Mouse (Mus musculus) kidney, embryonic 14.5 days (tissue): ENCODE results near the gene Fmo5. TPM values are rescaled to one million over a fixed set of nuclear protein-coding genes. Genes with fewer than 3 reads are reported as not detected.

Source experiments
- ATAC-seq: fragments of 200-750 bp; cut with Nextera tagmentation; 2 replicates; pipeline ENCODE4 v1.8.0; 2017; ENCODE audit warnings: moderate number of reproducible peaks, mild to moderate bottlenecking, moderate TSS enrichment, moderate library complexity; ENCODE audit not compliant: low FRiP score, low TSS enrichment
- H3K27ac ChIP-seq: fragments of 300-500 bp; sonication (generic); 2 replicates; pipeline ENCODE4 v1.5.1; 2014; ENCODE audit warnings: low read depth, mild to moderate bottlenecking, low read length, moderate library complexity, mixed read lengths
- H3K27me3 ChIP-seq: fragments of 300-500 bp; sonication (generic); 2 replicates; pipeline ENCODE4 v1.6.1; 2014; ENCODE audit warnings: mild to moderate bottlenecking, low read length; ENCODE audit not compliant: control insufficient read depth, insufficient read depth
- H3K36me3 ChIP-seq: fragments of 300-500 bp; sonication (generic); 2 replicates; pipeline ENCODE4 v1.6.1; 2014; ENCODE audit warnings: low read length, mixed read lengths; ENCODE audit not compliant: control insufficient read depth, insufficient read depth
- H3K4me1 ChIP-seq: fragments of 300-500 bp; sonication (generic); 2 replicates; pipeline ENCODE4 v1.6.1; 2014; ENCODE audit warnings: low read length, mixed read lengths; ENCODE audit not compliant: control insufficient read depth, insufficient read depth
- H3K4me2 ChIP-seq: fragments of 300-500 bp; sonication (generic); replicated peaks from 2 replicates; pipeline ENCODE4 v1.6.1; 2014; ENCODE audit warnings: low read depth, mild to moderate bottlenecking, low read length
- H3K4me3 ChIP-seq: fragments of 300-500 bp; sonication (generic); 2 replicates; pipeline ENCODE4 v1.5.1; 2014; ENCODE audit warnings: mild to moderate bottlenecking, low read length
- H3K9ac ChIP-seq: fragments of 300-500 bp; sonication (generic); 2 replicates; pipeline ENCODE4 v1.6.1; 2014; ENCODE audit warnings: low read depth, mild to moderate bottlenecking, low read length, moderate library complexity
- H3K9me3 ChIP-seq: fragments of 300-500 bp; sonication (generic); 2 replicates; pipeline ENCODE4 v1.6.1; 2016; ENCODE audit warnings: low read length; ENCODE audit not compliant: control insufficient read depth
- WGBS: fragments of 180-500 bp; shearing (Covaris S2); extraction: QIAGEN DNeasy Blood & Tissue Kit; methylation state at CpG from one replicate; pipeline ENCODE4 v1.1.7; 2014; 5-methylcytosine and 5-hydroxymethylcytosine counted together
- polyA plus RNA-seq: library from polyadenylated mRNA; unstranded; fragments of >200 nt; fragmentation: Nextera tagmentation; extraction: Ambion mirVana; gene quantifications from 2 replicates; pipeline ENCODE4 v1.2.1, GENCODE M21; 2014

Gene Fmo5
- polyA plus RNA-seq, 1 experiment from 2014 or later: 1.8 TPM

- H3K27me3 ChIP-seq: no peaks in the 10 kb centered on the region
- no peaks in the 10 kb centered on the region for H3K36me3 ChIP-seq
- ATAC-seq: no peak
- no peak overlapping the region for H3K27ac ChIP-seq
- H3K4me3 ChIP-seq: no peak overlapping the region
- H3K4me2 ChIP-seq: no peak overlapping the region
- H3K9ac ChIP-seq: no peak overlapping the region
- WGBS: 95% methylated on average over 4 of the region's 4 CpGs
- H3K9me3 ChIP-seq: no peaks in the 10 kb centered on the region
- no peaks in the 10 kb centered on the region for H3K4me1 ChIP-seq
Measured at GRCm38 (mm10) chr3:97620657-97621056, 7.9 kb upstream of the Fmo5 start.

DNA sequence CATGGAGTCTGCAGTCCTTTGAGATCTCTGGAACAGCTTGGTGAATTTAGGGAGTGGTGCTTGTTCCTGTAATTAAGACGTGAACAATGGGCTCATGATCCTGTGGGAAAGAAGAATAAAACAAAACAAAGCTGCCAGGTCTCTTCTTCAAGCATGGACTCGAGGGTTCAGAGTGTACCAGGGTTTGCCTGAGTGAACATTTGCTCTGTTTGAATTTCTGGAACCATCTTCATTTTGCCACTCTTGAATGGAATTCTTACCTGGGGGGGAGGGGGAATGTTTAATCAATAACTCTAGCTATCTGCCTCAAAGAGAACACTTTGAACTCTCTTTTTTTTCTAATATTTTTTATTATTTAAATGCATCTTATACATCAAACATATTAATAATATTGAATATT, 4.0 kb upstream of the Fmo5 start:
- no peaks in the 10 kb centered on the region for H3K4me1 ChIP-seq
- no peak overlapping the region for H3K4me3 ChIP-seq
- no peak overlapping the region for H3K27ac ChIP-seq
- no peaks in the 10 kb centered on the region for H3K9me3 ChIP-seq
- H3K36me3 ChIP-seq: no peaks in the 10 kb centered on the region
- no peak overlapping the region for H3K9ac ChIP-seq
- no peak overlapping the region for H3K4me2 ChIP-seq
- no peaks in the 10 kb centered on the region for H3K27me3 ChIP-seq
- 50% methylated on average over 2 of the region's 2 CpGs for WGBS
- ATAC-seq: no peak

DNA sequence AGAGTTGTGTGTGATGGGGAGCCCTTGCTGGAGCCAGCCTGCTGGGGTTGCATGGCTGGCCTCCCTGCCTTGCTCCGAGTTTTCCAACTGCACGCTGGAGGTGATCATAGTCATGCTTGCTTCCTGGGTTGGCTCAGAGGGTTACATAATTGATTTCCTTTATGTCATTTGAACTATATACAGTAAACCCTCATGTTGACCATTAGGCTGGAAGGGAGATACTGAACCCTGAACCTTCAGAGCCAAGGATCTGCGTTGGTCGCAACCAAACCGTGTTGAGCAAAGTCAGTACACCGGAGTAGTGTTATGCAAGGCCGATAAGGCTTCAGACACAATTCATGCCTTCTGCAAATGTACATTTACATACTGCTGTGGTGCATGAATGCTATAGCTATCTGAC, 711 bp upstream of the Fmo5 start:
- Histone ChIP-seq H3K4me2 (peak overlapping the region; percentile 57), H3K27me3 (no peaks in the 10 kb centered on the region), H3K9me3 (no peaks in the 10 kb centered on the region), H3K4me3 (peak overlapping the region; percentile 48), H3K27ac (no peak overlapping the region; the same call in 1 of the 2 replicates), H3K36me3 (no peaks in the 10 kb centered on the region), H3K9ac (no peak overlapping the region), H3K4me1 (no peaks in the 10 kb centered on the region)
- WGBS: 70% methylated on average over 7 of the region's 7 CpGs
- no peak for ATAC-seq

DNA sequence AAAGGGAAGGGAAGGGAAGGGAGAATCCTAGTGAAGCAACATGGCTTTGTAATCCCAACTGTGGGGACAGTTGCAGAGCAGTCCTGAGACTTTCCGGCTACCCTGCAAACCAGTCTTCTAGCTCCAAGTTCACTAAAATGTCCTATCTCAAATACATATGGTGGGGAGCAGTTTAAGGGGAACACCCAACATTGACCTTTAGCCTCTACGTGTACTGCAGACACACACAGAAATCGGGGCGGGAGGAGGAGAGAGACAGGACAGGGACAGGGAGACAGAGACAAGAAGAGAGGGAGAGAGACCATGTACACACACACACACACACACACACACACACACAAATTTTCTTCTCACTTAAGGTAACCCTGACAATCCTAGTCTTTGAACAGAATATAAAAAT, 1.3 kb downstream of the Fmo5 start:
- Histone ChIP-seq H3K36me3 (no peaks in the 10 kb centered on the region), H3K9me3 (no peaks in the 10 kb centered on the region), H3K27ac (no peak overlapping the region), H3K4me1 (no peaks in the 10 kb centered on the region), H3K9ac (no peak overlapping the region), H3K27me3 (no peaks in the 10 kb centered on the region), H3K4me3 (no peak overlapping the region), H3K4me2 (no peak overlapping the region)
- ATAC-seq: no peak
- WGBS: 87% methylated on average over 4 of the region's 4 CpGs

DNA sequence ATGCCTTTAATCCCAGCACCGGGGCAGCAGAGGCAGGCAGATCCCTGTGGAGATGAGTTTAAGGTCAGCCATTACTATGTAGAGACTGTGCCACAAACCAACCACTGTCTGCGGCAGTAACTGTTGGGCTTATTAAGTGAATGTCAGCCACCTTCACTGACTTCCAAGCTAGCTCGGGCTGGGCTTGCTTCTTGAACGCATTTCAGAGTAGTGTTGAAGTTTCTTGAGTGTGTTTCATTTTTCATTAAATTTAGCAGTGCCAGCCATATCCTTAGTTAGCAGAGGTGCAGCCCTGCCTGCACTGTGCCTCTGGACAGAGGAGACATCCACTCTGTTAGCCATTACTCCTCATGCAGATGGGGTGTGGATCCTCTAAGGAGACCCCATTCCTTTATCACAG, 2.1 kb downstream of the Fmo5 start:
- ATAC-seq: no peak
- no peak overlapping the region for H3K9ac ChIP-seq
- H3K9me3 ChIP-seq: no peaks in the 10 kb centered on the region
- H3K4me1 ChIP-seq: no peaks in the 10 kb centered on the region
- no peak overlapping the region for H3K27ac ChIP-seq
- no peaks in the 10 kb centered on the region for H3K36me3 ChIP-seq
- no peak overlapping the region for H3K4me2 ChIP-seq
- no peaks in the 10 kb centered on the region for H3K27me3 ChIP-seq
- WGBS: 94% methylated on average over 4 of the region's 4 CpGs
- H3K4me3 ChIP-seq: no peak overlapping the region

GRCm38 (mm10) chr3:97631258-97631860, 2.8 kb downstream of the Fmo5 start:
- no peaks in the 10 kb centered on the region for H3K9me3 ChIP-seq
- no peaks in the 10 kb centered on the region for H3K27me3 ChIP-seq
- no peak overlapping the region for H3K4me2 ChIP-seq
- no peak for ATAC-seq
- H3K4me1 ChIP-seq: no peaks in the 10 kb centered on the region
- no peak overlapping the region for H3K27ac ChIP-seq
- WGBS: 86% methylated on average over 8 of the region's 8 CpGs
- H3K36me3 ChIP-seq: no peaks in the 10 kb centered on the region
- H3K4me3 ChIP-seq: no peak overlapping the region
- no peak overlapping the region for H3K9ac ChIP-seq

GRCm38 (mm10) chr3:97633456-97633855, 4.9 kb downstream of the Fmo5 start:
- ATAC-seq: no peak
- no peaks in the 10 kb centered on the region for H3K27me3 ChIP-seq
- 82% methylated on average over 4 of the region's 4 CpGs for WGBS

GRCm38 (mm10) chr3:97634288-97634761, 5.7 kb downstream of the Fmo5 start:
- Histone ChIP-seq H3K9me3 (no peaks in the 10 kb centered on the region), H3K27ac (no peak overlapping the region), H3K4me3 (no peak overlapping the region), H3K4me2 (no peak overlapping the region), H3K27me3 (no peaks in the 10 kb centered on the region), H3K36me3 (no peaks in the 10 kb centered on the region), H3K9ac (no peak overlapping the region), H3K4me1 (no peaks in the 10 kb centered on the region)
- WGBS: 72% methylated on average over 3 of the region's 3 CpGs
- no peak for ATAC-seq

More at GRCm38 (mm10) chr3:97633456-97633855, 4.9 kb downstream of the Fmo5 start:
- Histone ChIP-seq H3K4me2 (no peak overlapping the region), H3K9ac (no peak overlapping the region), H3K9me3 (no peaks in the 10 kb centered on the region), H3K36me3 (no peaks in the 10 kb centered on the region), H3K27ac (no peak overlapping the region), H3K4me3 (no peak overlapping the region), H3K4me1 (no peaks in the 10 kb centered on the region)

- no peak overlapping the region for H3K4me2 ChIP-seq
- no peaks in the 10 kb centered on the region for H3K4me1 ChIP-seq
- H3K9ac ChIP-seq: no peak overlapping the region
- no peak overlapping the region for H3K27ac ChIP-seq
- 88% methylated on average over 4 of the region's 4 CpGs for WGBS
- no peaks in the 10 kb centered on the region for H3K27me3 ChIP-seq
- H3K4me3 ChIP-seq: no peak overlapping the region
- no peaks in the 10 kb centered on the region for H3K36me3 ChIP-seq
- ATAC-seq: no peak
- H3K9me3 ChIP-seq: no peaks in the 10 kb centered on the region
Measured at GRCm38 (mm10) chr3:97641396-97641795, 12.8 kb downstream of the Fmo5 start.
